Mouse (Mus musculus) midbrain, embryonic 16.5 days (tissue): ENCODE data around the gene Col4a3bp. TPM values are rescaled to one million over a fixed set of nuclear protein-coding genes. Genes with fewer than 3 reads are reported as not detected.

Source experiments
- ATAC-seq: fragments of 200-750 bp; cut with Nextera tagmentation; 2 replicates; pipeline ENCODE4 v1.8.0; 2017; ENCODE audit warnings: moderate TSS enrichment
- H3K27ac ChIP-seq: fragments of 300-500 bp; sonication (generic); 2 replicates; pipeline ENCODE4 v1.5.1; 2014; ENCODE audit warnings: mild to moderate bottlenecking, low read length, mixed read lengths
- H3K27me3 ChIP-seq: fragments of 300-500 bp; sonication (generic); 2 replicates; pipeline ENCODE4 v1.6.1; 2014; ENCODE audit warnings: low read depth, low read length, mixed read lengths; ENCODE audit not compliant: control insufficient read depth, insufficient read depth
- H3K36me3 ChIP-seq: fragments of 300-500 bp; sonication (generic); 2 replicates; pipeline ENCODE4 v1.6.1; 2014; ENCODE audit warnings: mild to moderate bottlenecking, low read length, moderate library complexity, mixed read lengths; ENCODE audit not compliant: control insufficient read depth, insufficient read depth
- H3K4me1 ChIP-seq: fragments of 300-500 bp; sonication (generic); 2 replicates; pipeline ENCODE4 v1.6.1; 2014; ENCODE audit warnings: mild to moderate bottlenecking, low read length, mixed read lengths; ENCODE audit not compliant: control insufficient read depth, insufficient read depth
- H3K4me2 ChIP-seq: fragments of 300-500 bp; sonication (generic); 2 replicates; pipeline ENCODE4 v1.6.1; 2014; ENCODE audit warnings: mild to moderate bottlenecking, low read length, mixed read lengths
- H3K4me3 ChIP-seq: fragments of 300-500 bp; sonication (generic); 2 replicates; pipeline ENCODE4 v1.5.1; 2014; ENCODE audit warnings: low read depth, mild to moderate bottlenecking, low read length, moderate library complexity, mixed read lengths
- H3K9ac ChIP-seq: fragments of 300-500 bp; sonication (generic); 2 replicates; pipeline ENCODE4 v1.6.1; 2014; ENCODE audit warnings: low read depth, low read length, mixed read lengths
- H3K9me3 ChIP-seq: fragments of 300-500 bp; sonication (generic); replicated peaks from 2 replicates; pipeline ENCODE4 v1.6.1; 2014; ENCODE audit warnings: mild to moderate bottlenecking, low read length, mixed read lengths; ENCODE audit not compliant: control insufficient read depth, poor library complexity, severe bottlenecking
- WGBS: fragments of 180-500 bp; shearing (Covaris S2); extraction: QIAGEN DNeasy Blood & Tissue Kit; methylation state at CpG from one replicate; pipeline ENCODE4 v1.1.7; 2014; 5-methylcytosine and 5-hydroxymethylcytosine counted together
- polyA plus RNA-seq: library from polyadenylated mRNA; unstranded; fragments of >200 nt; fragmentation: Nextera tagmentation; extraction: Ambion mirVana; gene quantifications from 2 replicates; pipeline ENCODE4 v1.2.1, GENCODE M21; 2015

The Col4a3bp gene
- polyA plus RNA-seq, 1 experiment from 2014 or later = 7.9 TPM

- 41% methylated on average over 1 of the region's 1 CpGs for WGBS
- no peaks in the 10 kb centered on the region for H3K27me3 ChIP-seq
- H3K36me3 ChIP-seq = no peaks in the 10 kb centered on the region
- H3K4me2 ChIP-seq = no peak overlapping the region
- H3K4me1 ChIP-seq = no peaks in the 10 kb centered on the region; the same call in 1 of the 2 replicates
- H3K9ac ChIP-seq = no peak overlapping the region
- no peak overlapping the region for H3K4me3 ChIP-seq
- no peaks in the 10 kb centered on the region for H3K9me3 ChIP-seq
- no peak for ATAC-seq
- H3K27ac ChIP-seq = no peak overlapping the region
These were observed 46.2 kb downstream of the Col4a3bp start for GRCm38 (mm10) chr13:96588642-96589041.

GRCm38 (mm10) chr13:96593621-96594020, 51.2 kb downstream of the Col4a3bp start:
- H3K27ac ChIP-seq = no peak overlapping the region
- ATAC-seq = no peak
- H3K4me2 ChIP-seq = no peak overlapping the region
- no peak overlapping the region for H3K4me3 ChIP-seq
- WGBS = 18% methylated on average over 1 of the region's 1 CpGs
- H3K9me3 ChIP-seq = no peaks in the 10 kb centered on the region
- no peaks in the 10 kb centered on the region; the same call in 1 of the 2 replicates for H3K4me1 ChIP-seq
- H3K36me3 ChIP-seq = no peaks in the 10 kb centered on the region
- no peaks in the 10 kb centered on the region for H3K27me3 ChIP-seq
- no peak overlapping the region for H3K9ac ChIP-seq

- Histone ChIP-seq H3K4me3 (no peak overlapping the region), H3K27ac (no peak overlapping the region), H3K27me3 (no peaks in the 10 kb centered on the region), H3K4me2 (no peak overlapping the region), H3K4me1 (no peaks in the 10 kb centered on the region; the same call in 1 of the 2 replicates), H3K9me3 (no peaks in the 10 kb centered on the region), H3K36me3 (no peaks in the 10 kb centered on the region; the same call in 1 of the 2 replicates), H3K9ac (no peak overlapping the region)
- 0 out of 2 replicates have a peak, but pooled peaks have one; percentile 48 for ATAC-seq
- 76% methylated on average over 4 of the region's 4 CpGs for WGBS
These were observed 51.7 kb downstream of the Col4a3bp start for GRCm38 (mm10) chr13:96594070-96594469.

DNA sequence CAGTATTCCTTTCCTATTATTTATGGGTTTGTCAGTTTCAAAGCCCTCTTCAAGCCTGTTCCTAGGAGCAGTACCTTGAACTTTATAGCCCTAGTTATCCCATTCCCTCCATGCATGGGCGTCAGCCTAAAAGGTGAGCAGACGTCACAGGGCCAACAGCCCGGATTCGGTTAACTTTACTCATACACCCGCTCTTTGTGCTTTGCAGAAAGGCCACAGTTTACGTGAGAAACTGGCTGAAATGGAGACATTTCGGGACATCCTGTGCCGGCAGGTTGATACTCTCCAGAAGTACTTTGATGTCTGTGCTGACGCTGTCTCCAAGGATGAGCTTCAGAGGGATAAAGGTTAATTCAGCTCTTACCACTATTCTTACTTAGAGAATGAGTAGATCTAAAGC, 56.8 kb downstream of the Col4a3bp start:
- Histone ChIP-seq H3K4me2 (no peak overlapping the region), H3K4me3 (no peak overlapping the region), H3K9me3 (no peaks in the 10 kb centered on the region), H3K9ac (no peak overlapping the region), H3K36me3 (no peaks in the 10 kb centered on the region; the same call in 1 of the 2 replicates), H3K4me1 (no peaks in the 10 kb centered on the region), H3K27ac (no peak overlapping the region), H3K27me3 (no peaks in the 10 kb centered on the region)
- WGBS = 88% methylated on average over 9 of the region's 9 CpGs
- no peak for ATAC-seq

DNA sequence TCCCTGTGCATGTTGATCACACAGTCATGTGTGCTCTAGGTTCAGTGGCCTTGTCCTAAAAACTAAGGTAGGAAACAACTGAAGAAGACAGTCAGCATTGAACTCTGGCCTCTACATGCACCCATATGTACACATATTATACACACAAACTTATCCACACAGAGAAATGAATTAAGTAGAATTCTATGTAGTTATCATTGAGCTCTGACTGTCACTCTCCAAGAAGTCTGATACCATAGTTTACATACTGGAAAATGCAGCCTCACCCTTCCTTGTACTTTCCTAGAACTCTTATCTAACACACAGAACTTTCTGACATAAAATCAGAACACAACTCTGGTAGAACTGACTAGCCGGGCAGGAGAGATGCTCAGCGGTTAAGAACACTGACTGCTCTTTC, 61.8 kb downstream of the Col4a3bp start:
- Histone ChIP-seq H3K27ac (no peak overlapping the region), H3K9me3 (no peaks in the 10 kb centered on the region), H3K27me3 (no peaks in the 10 kb centered on the region), H3K4me2 (no peak overlapping the region), H3K36me3 (peaks cover 5% of the 10 kb centered on the region), H3K4me3 (no peak overlapping the region), H3K4me1 (no peaks in the 10 kb centered on the region), H3K9ac (no peak overlapping the region)
- WGBS = 96% methylated on average over 2 of the region's 2 CpGs
- ATAC-seq = no peak

DNA sequence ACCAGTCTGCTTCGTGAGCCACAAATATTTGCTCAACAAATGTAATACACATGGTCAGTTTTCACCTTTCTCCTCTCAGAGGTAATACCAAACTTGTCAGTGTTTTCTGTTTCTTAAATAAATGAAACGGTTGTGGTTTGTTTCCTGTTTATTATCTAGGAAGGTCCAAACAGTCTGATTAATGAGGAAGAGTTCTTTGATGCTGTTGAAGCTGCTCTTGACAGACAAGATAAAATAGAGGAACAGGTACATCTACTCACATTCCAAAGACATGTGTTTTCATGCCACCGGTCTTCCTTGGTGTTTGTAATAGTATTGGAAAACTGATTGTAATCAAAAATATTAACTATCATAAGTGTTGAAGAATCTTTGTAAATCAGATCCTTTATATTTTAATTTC, 72.2 kb downstream of the Col4a3bp start:
- WGBS = 95% methylated on average over 3 of the region's 3 CpGs
- H3K9ac ChIP-seq = no peak overlapping the region

DNA sequence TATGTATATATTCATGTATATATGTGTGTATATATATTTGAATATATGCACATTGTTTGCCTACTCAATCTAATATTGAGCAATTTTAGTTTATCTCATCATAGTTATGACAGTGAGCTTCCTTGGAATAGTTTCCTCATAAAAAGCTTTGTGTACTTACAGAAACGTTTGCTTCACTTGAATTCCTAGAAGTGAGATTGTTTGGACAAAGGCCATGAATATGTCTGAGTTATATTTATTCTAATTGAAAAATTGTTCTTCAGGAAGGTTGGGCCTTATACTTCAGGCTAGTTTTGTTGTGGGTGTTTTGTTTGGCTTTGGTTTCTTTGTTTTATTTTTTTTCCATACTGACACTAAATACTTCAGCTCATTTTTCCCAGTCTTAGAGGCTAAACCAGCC, 78.5 kb downstream of the Col4a3bp start:
- Histone ChIP-seq H3K36me3 (peaks cover 4% of the 10 kb centered on the region; the same call in 1 of the 2 replicates), H3K4me3 (no peak overlapping the region), H3K9me3 (no peaks in the 10 kb centered on the region), H3K9ac (no peak overlapping the region), H3K27me3 (no peaks in the 10 kb centered on the region), H3K4me1 (no peaks in the 10 kb centered on the region), H3K4me2 (no peak overlapping the region), H3K27ac (no peak overlapping the region)
- ATAC-seq = no peak
- WGBS = 88% methylated on average over 1 of the region's 1 CpGs

More for the DNA sequence above, 72.2 kb downstream of the Col4a3bp start:
- peaks cover 3% of the 10 kb centered on the region; the same call in 1 of the 2 replicates for H3K36me3 ChIP-seq
- no peak overlapping the region for H3K4me3 ChIP-seq
- H3K27me3 ChIP-seq = no peaks in the 10 kb centered on the region
- H3K4me2 ChIP-seq = no peak overlapping the region
- no peaks in the 10 kb centered on the region for H3K9me3 ChIP-seq
- no peaks in the 10 kb centered on the region for H3K4me1 ChIP-seq
- no peak overlapping the region for H3K27ac ChIP-seq
- ATAC-seq = no peak

DNA sequence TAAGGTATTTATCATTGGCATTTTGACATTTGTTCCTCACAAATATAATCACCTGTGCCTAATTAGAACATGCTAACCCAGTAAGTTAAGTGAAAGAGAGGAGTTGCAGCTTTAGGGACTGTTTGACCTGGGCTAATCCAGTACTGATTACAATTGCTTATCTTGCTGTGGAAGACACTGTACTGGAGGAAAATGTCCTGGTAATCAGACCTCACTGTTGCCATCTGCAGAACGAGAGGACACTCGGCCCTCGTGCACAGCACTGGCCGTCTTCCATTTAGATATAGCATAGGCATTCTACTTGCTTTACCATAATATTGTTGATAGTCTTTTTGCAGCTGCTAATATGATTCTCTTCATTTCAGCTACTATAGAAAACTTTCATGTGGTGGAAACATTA, 88.0 kb downstream of the Col4a3bp start:
- no peaks in the 10 kb centered on the region for H3K9me3 ChIP-seq
- no peak overlapping the region for H3K27ac ChIP-seq
- H3K4me3 ChIP-seq = no peak overlapping the region
- ATAC-seq = no peak
- no peak overlapping the region for H3K9ac ChIP-seq
- H3K4me1 ChIP-seq = no peaks in the 10 kb centered on the region
- no peak overlapping the region for H3K4me2 ChIP-seq
- peaks cover 21% of the 10 kb centered on the region for H3K36me3 ChIP-seq
- no peaks in the 10 kb centered on the region for H3K27me3 ChIP-seq
- 95% methylated on average over 4 of the region's 4 CpGs for WGBS

- H3K27ac ChIP-seq = no peak overlapping the region
- no peak overlapping the region for H3K9ac ChIP-seq
- no peak for ATAC-seq
- H3K4me2 ChIP-seq = no peak overlapping the region
- no peaks in the 10 kb centered on the region for H3K27me3 ChIP-seq
- WGBS = 55% methylated on average over 2 of the region's 2 CpGs
- H3K36me3 ChIP-seq = peaks cover 10% of the 10 kb centered on the region; the same call in 1 of the 2 replicates
- no peak overlapping the region for H3K4me3 ChIP-seq
- no peaks in the 10 kb centered on the region for H3K9me3 ChIP-seq
- no peaks in the 10 kb centered on the region for H3K4me1 ChIP-seq
These were observed 101.8 kb downstream of the Col4a3bp start for GRCm38 (mm10) chr13:96644168-96644567.
